Mouse (Mus musculus) bone marrow macrophage, adult 2 months (primary cell): ENCODE measurements around the gene Chst11. TPM values are rescaled to one million over a fixed set of nuclear protein-coding genes. Genes with fewer than 3 reads are reported as not detected.

Source experiments
- H3K27ac ChIP-seq: 2 replicates; pipeline ENCODE4 v1.5.1; 2012; ENCODE audit warnings: low read depth, low read length; ENCODE audit not compliant: insufficient read depth
- H3K4me1 ChIP-seq: 2 replicates; pipeline ENCODE4 v1.6.1; 2012; ENCODE audit warnings: low read length; ENCODE audit not compliant: control insufficient read depth, insufficient read depth
- H3K4me3 ChIP-seq: 2 replicates; pipeline ENCODE4 v1.5.1; 2012; ENCODE audit warnings: mild to moderate bottlenecking, low read length, moderate library complexity; ENCODE audit not compliant: insufficient read depth
- CTCF ChIP-seq: IDR thresholded peaks from 2 replicates; pipeline ENCODE4 v1.5.1; 2012; ENCODE audit warnings: low read depth, mild to moderate bottlenecking, low read length, moderate library complexity
- POLR2A ChIP-seq: IDR thresholded peaks from 2 replicates; pipeline ENCODE4 v1.6.1; 2012; ENCODE audit warnings: mild to moderate bottlenecking, low read depth, low read length, borderline replicate concordance
- polyA plus RNA-seq: library from polyadenylated mRNA; stranded (reverse); fragments of >200 nt; gene quantifications from 2 replicates; pipeline ENCODE4 v1.2.4, GENCODE M21; 2012; ENCODE audit not compliant: missing spikeins, insufficient read depth, insufficient read length

The Chst11 gene
- polyA plus RNA-seq, 1 experiment = 0.88 TPM

- no peak for TF ChIP-seq CTCF
- no peak overlapping the region for H3K27ac ChIP-seq
- peaks cover 4% of the 10 kb centered on the region; the same call in 1 of the 2 replicates for H3K4me1 ChIP-seq
- H3K4me3 ChIP-seq = no peak overlapping the region
Observed at GRCm38 (mm10) chr10:82987394-82987793, 2.1 kb downstream of the Chst11 start.

- Histone ChIP-seq H3K27ac (no peak overlapping the region), H3K4me1 (peaks cover 2% of the 10 kb centered on the region; the same call in 1 of the 2 replicates), H3K4me3 (no peak overlapping the region)
- no peak for TF ChIP-seq POLR2A
- TF ChIP-seq CTCF = no peak
Observed at GRCm38 (mm10) chr10:82989418-82990025, 4.2 kb downstream of the Chst11 start.

GRCm38 (mm10) chr10:82990918-82991317 lies 5.6 kb downstream of the Chst11 start:
- Histone ChIP-seq H3K27ac (no peak overlapping the region), H3K4me3 (no peak overlapping the region), H3K4me1 (no peaks in the 10 kb centered on the region)
- TF ChIP-seq POLR2A = no peak
- TF ChIP-seq CTCF = no peak

- TF ChIP-seq POLR2A = no peak
- no peak for TF ChIP-seq CTCF
- no peak overlapping the region for H3K4me3 ChIP-seq
- H3K4me1 ChIP-seq = no peaks in the 10 kb centered on the region
- no peak overlapping the region for H3K27ac ChIP-seq
Observed at GRCm38 (mm10) chr10:82991756-82992519, 6.6 kb downstream of the Chst11 start.

- no peak overlapping the region for H3K27ac ChIP-seq
Observed at GRCm38 (mm10) chr10:82994284-82994683, 9.0 kb downstream of the Chst11 start.

GRCm38 (mm10) chr10:82997460-82997859 lies 12.2 kb downstream of the Chst11 start:
- Histone ChIP-seq H3K4me1 (no peaks in the 10 kb centered on the region), H3K27ac (no peak overlapping the region), H3K4me3 (no peak overlapping the region)
- TF ChIP-seq CTCF (no peak), POLR2A (no peak)

More at GRCm38 (mm10) chr10:82994284-82994683, 9.0 kb downstream of the Chst11 start:
- no peak overlapping the region for H3K4me3 ChIP-seq
- H3K4me1 ChIP-seq = no peaks in the 10 kb centered on the region
- TF ChIP-seq CTCF = no peak
- no peak for TF ChIP-seq POLR2A

GRCm38 (mm10) chr10:83000169-83000568 lies 14.9 kb downstream of the Chst11 start:
- Histone ChIP-seq H3K27ac (no peak overlapping the region), H3K4me1 (peaks cover 12% of the 10 kb centered on the region), H3K4me3 (no peak overlapping the region)
- TF ChIP-seq CTCF (no peak), POLR2A (no peak)

GRCm38 (mm10) chr10:83000721-83001120 lies 15.4 kb downstream of the Chst11 start:
- Histone ChIP-seq H3K4me3 (no peak overlapping the region), H3K4me1 (peaks cover 17% of the 10 kb centered on the region), H3K27ac (no peak overlapping the region)
- no peak for TF ChIP-seq POLR2A
- no peak for TF ChIP-seq CTCF

GRCm38 (mm10) chr10:83003899-83004298 lies 18.6 kb downstream of the Chst11 start:
- Histone ChIP-seq H3K4me1 (peaks cover 19% of the 10 kb centered on the region), H3K27ac (no peak overlapping the region), H3K4me3 (no peak overlapping the region)
- no peak for TF ChIP-seq CTCF
- TF ChIP-seq POLR2A = no peak

GRCm38 (mm10) chr10:83004389-83004788 lies 19.1 kb downstream of the Chst11 start:
- Histone ChIP-seq H3K27ac (0 out of 2 replicates have a peak overlapping the region, but pooled peaks have one; percentile 45), H3K4me3 (no peak overlapping the region), H3K4me1 (peaks cover 23% of the 10 kb centered on the region)
- TF ChIP-seq POLR2A (no peak), CTCF (no peak)
